Mouse (Mus musculus): ENCODE measurements around the gene Dlg4. TPM values are rescaled to one million over a fixed set of nuclear protein-coding genes. Genes with fewer than 3 reads are reported as not detected.

Dlg4 gene
- polyA plus RNA-seq, 1 experiment from 2014 or later: 32.7 TPM

MicroRNAs encoded within 50 kb of the gene (microRNA counts, 519-probe panel; counts per million panel counts)
- microRNA mmu-miR-324-3p: not detected
- 2,816 counts per million, percentile 73 among the panel's probes with 10 or more counts for microRNA mmu-miR-324-5p

Small RNA genes lying within 50 kb of the gene (microRNA-seq; reads per million reads assigned to microRNA genes)
- gene Gm44349: not detected
- 3,521 reads per million, percentile 89 among the genes with 10 or more reads in this experiment for gene Mir324

Other genes with a start within 250 kb of the Dlg4 start
- 1.2 TPM in 2 replicates for gene Chrnb1, start 221.0 kb upstream of the Dlg4 start, polyA plus RNA-seq (2015; fragmentation: Nextera tagmentation; extraction: Ambion mirVana)
- gene Fgf11, start 215.1 kb upstream of the Dlg4 start, polyA plus RNA-seq (2015; fragmentation: Nextera tagmentation; extraction: Ambion mirVana): 5.2 and 5.9 TPM in 2 replicates
- gene Tmem102, start 211.3 kb upstream of the Dlg4 start, polyA plus RNA-seq (2015; fragmentation: Nextera tagmentation; extraction: Ambion mirVana): 0.45 and 0.77 TPM in 2 replicates
- gene Gm39566, start 201.6 kb upstream of the Dlg4 start, polyA plus RNA-seq (2015; fragmentation: Nextera tagmentation; extraction: Ambion mirVana): not detected in 2 replicates
- gene Spem2, start 198.5 kb upstream of the Dlg4 start, polyA plus RNA-seq (2015; fragmentation: Nextera tagmentation; extraction: Ambion mirVana): not detected in 2 replicates
- 0.72 and 0.75 TPM in 2 replicates for gene Spem1, start 194.8 kb upstream of the Dlg4 start, polyA plus RNA-seq (2015; fragmentation: Nextera tagmentation; extraction: Ambion mirVana)
- 18.7 and 22.8 TPM in 2 replicates for gene Nlgn2, start 179.2 kb upstream of the Dlg4 start, polyA plus RNA-seq (2015; fragmentation: Nextera tagmentation; extraction: Ambion mirVana)
- 254 and 272 TPM in 2 replicates for gene Tmem256, start 178.4 kb upstream of the Dlg4 start, polyA plus RNA-seq (2015; fragmentation: Nextera tagmentation; extraction: Ambion mirVana)
- gene Plscr3, start 170.6 kb upstream of the Dlg4 start, polyA plus RNA-seq (2015; fragmentation: Nextera tagmentation; extraction: Ambion mirVana): 55.0 and 57.7 TPM in 2 replicates
- 0.29 and 0.39 TPM in 2 replicates for gene Tnk1, start 158.2 kb upstream of the Dlg4 start, polyA plus RNA-seq (2015; fragmentation: Nextera tagmentation; extraction: Ambion mirVana)
- not detected in 2 replicates for gene Tmem95, start 138.9 kb upstream of the Dlg4 start, polyA plus RNA-seq (2015; fragmentation: Nextera tagmentation; extraction: Ambion mirVana)
- 1.3 and 1.9 TPM in 2 replicates for gene Kctd11, start 135.5 kb upstream of the Dlg4 start, polyA plus RNA-seq (2015; fragmentation: Nextera tagmentation; extraction: Ambion mirVana)
- gene Acap1, start 121.4 kb upstream of the Dlg4 start, polyA plus RNA-seq (2015; fragmentation: Nextera tagmentation; extraction: Ambion mirVana): 0.48 and 0.49 TPM in 2 replicates
- 16.4 and 18.5 TPM in 2 replicates for gene 2810408A11Rik, start 116.0 kb upstream of the Dlg4 start, polyA plus RNA-seq (2015; fragmentation: Nextera tagmentation; extraction: Ambion mirVana)
- gene Neurl4, start 115.9 kb upstream of the Dlg4 start, polyA plus RNA-seq (2015; fragmentation: Nextera tagmentation; extraction: Ambion mirVana): 19.0 and 21.5 TPM in 2 replicates
- 81.2 and 91.8 TPM in 2 replicates for gene Gps2, start 103.1 kb upstream of the Dlg4 start, polyA plus RNA-seq (2015; fragmentation: Nextera tagmentation; extraction: Ambion mirVana)
- 1,142 and 1,181 TPM in 2 replicates for gene Eif5a, start 95.0 kb upstream of the Dlg4 start, polyA plus RNA-seq (2015; fragmentation: Nextera tagmentation; extraction: Ambion mirVana)
- 3.3 and 3.4 TPM in 2 replicates for gene Ybx2, start 81.1 kb upstream of the Dlg4 start, polyA plus RNA-seq (2015; fragmentation: Nextera tagmentation; extraction: Ambion mirVana)
- gene Slc2a4, start 68.8 kb upstream of the Dlg4 start, polyA plus RNA-seq (2015; fragmentation: Nextera tagmentation; extraction: Ambion mirVana): 6.6 and 6.7 TPM in 2 replicates
- 0.84 TPM in 1 of 2 replicates, not detected in the other for gene Cldn7, start 52.2 kb upstream of the Dlg4 start, polyA plus RNA-seq (2015; fragmentation: Nextera tagmentation; extraction: Ambion mirVana)
- 19.0 and 24.6 TPM in 2 replicates for gene Ctdnep1, start 35.8 kb upstream of the Dlg4 start, polyA plus RNA-seq (2015; fragmentation: Nextera tagmentation; extraction: Ambion mirVana)
- gene Elp5, start 34.4 kb upstream of the Dlg4 start, polyA plus RNA-seq (2015; fragmentation: Nextera tagmentation; extraction: Ambion mirVana): 166 and 167 TPM in 2 replicates
- gene Gabarap, start 25.8 kb upstream of the Dlg4 start, polyA plus RNA-seq (2015; fragmentation: Nextera tagmentation; extraction: Ambion mirVana): 563 and 565 TPM in 2 replicates
- 63.7 and 66.8 TPM in 2 replicates for gene Phf23, start 21.2 kb upstream of the Dlg4 start, polyA plus RNA-seq (2015; fragmentation: Nextera tagmentation; extraction: Ambion mirVana)
- 34.6 and 34.7 TPM in 2 replicates for gene Dvl2, start 16.3 kb upstream of the Dlg4 start, polyA plus RNA-seq (2015; fragmentation: Nextera tagmentation; extraction: Ambion mirVana)
- 60.2 and 60.6 TPM in 2 replicates for gene Acadvl, start 1.5 kb upstream of the Dlg4 start, polyA plus RNA-seq (2015; fragmentation: Nextera tagmentation; extraction: Ambion mirVana)
- gene Asgr1, start 37.1 kb downstream of the Dlg4 start, polyA plus RNA-seq (2015; fragmentation: Nextera tagmentation; extraction: Ambion mirVana): 1.5 and 2.0 TPM in 2 replicates
- not detected in 2 replicates for gene Asgr2, start 75.7 kb downstream of the Dlg4 start, polyA plus RNA-seq (2015; fragmentation: Nextera tagmentation; extraction: Ambion mirVana)
- 0.76 and 1.3 TPM in 2 replicates for gene Mgl2, start 113.4 kb downstream of the Dlg4 start, polyA plus RNA-seq (2015; fragmentation: Nextera tagmentation; extraction: Ambion mirVana)
- gene Clec10a, start 139.3 kb downstream of the Dlg4 start, polyA plus RNA-seq (2015; fragmentation: Nextera tagmentation; extraction: Ambion mirVana): 0.68 and 0.80 TPM in 2 replicates
- 3.1 and 4.8 TPM in 2 replicates for gene Slc16a11, start 195.8 kb downstream of the Dlg4 start, polyA plus RNA-seq (2015; fragmentation: Nextera tagmentation; extraction: Ambion mirVana)
- 13.2 and 14.8 TPM in 2 replicates for gene Slc16a13, start 204.1 kb downstream of the Dlg4 start, polyA plus RNA-seq (2015; fragmentation: Nextera tagmentation; extraction: Ambion mirVana)
- 6.9 and 8.1 TPM in 2 replicates for gene Bcl6b, start 212.9 kb downstream of the Dlg4 start, polyA plus RNA-seq (2015; fragmentation: Nextera tagmentation; extraction: Ambion mirVana)
- 174 and 180 TPM in 2 replicates for gene 0610010K14Rik, start 221.0 kb downstream of the Dlg4 start, polyA plus RNA-seq (2015; fragmentation: Nextera tagmentation; extraction: Ambion mirVana)
- gene Gm21988, start 222.9 kb downstream of the Dlg4 start, polyA plus RNA-seq (2015; fragmentation: Nextera tagmentation; extraction: Ambion mirVana): 13.2 and 14.6 TPM in 2 replicates
- gene Rnasek, start 222.9 kb downstream of the Dlg4 start, polyA plus RNA-seq (2015; fragmentation: Nextera tagmentation; extraction: Ambion mirVana): 287 and 291 TPM in 2 replicates
- 0.42 and 0.82 TPM in 2 replicates for gene Alox12, start 238.4 kb downstream of the Dlg4 start, polyA plus RNA-seq (2015; fragmentation: Nextera tagmentation; extraction: Ambion mirVana)